Mouse (Mus musculus) activated CD4-positive, CD25-positive, alpha-beta regulatory T cell, adult 4 months (primary cell): ENCODE measurements around the gene Lyrm7. TPM values are rescaled to one million over a fixed set of nuclear protein-coding genes. Genes with fewer than 3 reads are reported as not detected.

Source experiments
- ATAC-seq: one replicate; pipeline ENCODE4 v1.8.0; 2017
- polyA plus RNA-seq, 2 experiments: library from polyadenylated mRNA; unstranded; fragments of 100-300 nt; shearing (Covaris generic); gene quantifications; one replicate each; pipeline ENCODE4 v1.2.1; 2017

The Lyrm7 gene
- polyA plus RNA-seq, 2 experiments from 2014 or later, result 2.4 to 3.7 TPM

GRCm38 (mm10) chr11:54794678-54795077 is 66.0 kb downstream of the Lyrm7 start:
- no peak for ATAC-seq

- no peak for ATAC-seq
Observed at GRCm38 (mm10) chr11:54793173-54793572, 67.5 kb downstream of the Lyrm7 start.

DNA sequence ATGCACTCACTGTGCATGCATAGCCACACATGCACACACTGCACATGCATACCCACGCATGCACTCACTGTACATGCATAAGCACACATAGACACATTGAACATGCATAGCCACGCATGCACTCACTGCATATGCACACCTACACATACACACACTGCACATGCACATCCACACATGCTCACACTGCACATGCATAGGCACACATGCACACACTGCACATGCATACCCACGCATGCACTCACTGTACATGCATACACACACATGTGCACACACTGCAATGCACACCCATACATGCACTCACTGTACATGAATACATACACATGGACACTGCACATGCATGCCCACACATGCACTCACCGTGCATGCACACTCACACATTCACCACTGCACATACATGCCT is 69.3 kb downstream of the Lyrm7 start:
- no peak for ATAC-seq

DNA sequence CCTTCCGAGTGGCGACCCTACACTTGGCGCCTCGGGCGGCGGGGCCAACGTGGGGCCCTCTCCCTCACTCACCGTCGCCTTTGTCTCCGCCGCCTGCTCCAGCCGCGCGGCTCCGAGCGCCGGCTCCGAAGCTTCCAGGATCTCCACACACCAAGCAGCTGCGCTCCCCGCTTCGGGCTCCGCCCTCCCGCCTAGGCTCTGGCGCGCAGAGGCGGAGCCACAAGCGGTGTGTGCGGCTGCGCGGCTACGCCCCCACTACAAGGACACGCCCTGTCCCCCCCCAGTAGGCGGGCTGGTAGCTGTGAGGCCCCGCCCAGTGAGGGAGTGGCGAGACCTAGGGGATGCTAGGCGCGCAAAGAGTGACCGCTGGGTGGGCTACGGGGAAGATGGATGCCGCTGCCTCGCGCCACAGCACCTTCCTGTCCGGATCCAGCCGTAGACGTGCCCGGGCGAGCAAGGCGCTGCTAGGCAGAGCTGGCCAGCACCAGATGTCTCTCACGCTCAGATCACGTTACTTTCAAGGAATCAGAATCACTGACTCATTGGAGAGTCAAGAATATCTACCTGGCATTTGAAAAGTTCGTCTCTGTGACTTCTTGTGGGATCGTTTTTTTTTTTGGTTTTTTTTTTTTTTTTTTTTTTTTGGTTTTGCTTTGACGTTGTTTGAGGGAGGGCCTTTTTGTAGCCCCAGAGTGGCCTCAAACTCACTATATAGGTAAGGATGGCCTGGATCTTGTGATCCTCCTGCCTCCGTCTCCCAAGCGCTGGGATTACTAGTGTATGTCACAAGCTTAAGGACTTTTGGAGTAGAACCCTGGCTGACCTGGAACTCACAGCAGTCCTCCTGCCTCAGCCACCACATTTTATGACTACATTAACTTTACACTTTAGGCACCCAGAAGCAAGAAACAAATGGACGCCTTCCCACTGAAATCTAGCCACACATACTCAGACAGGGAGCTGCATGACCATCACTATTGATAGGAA is 72.9 kb downstream of the Lyrm7 start, which contains the start of gene Cdc42se2:
TSS of gene Cdc42se2 (minus strand) at position 188 of the 987 bp plus-strand sequence.
- ATAC-seq, result peak; percentile 91

DNA sequence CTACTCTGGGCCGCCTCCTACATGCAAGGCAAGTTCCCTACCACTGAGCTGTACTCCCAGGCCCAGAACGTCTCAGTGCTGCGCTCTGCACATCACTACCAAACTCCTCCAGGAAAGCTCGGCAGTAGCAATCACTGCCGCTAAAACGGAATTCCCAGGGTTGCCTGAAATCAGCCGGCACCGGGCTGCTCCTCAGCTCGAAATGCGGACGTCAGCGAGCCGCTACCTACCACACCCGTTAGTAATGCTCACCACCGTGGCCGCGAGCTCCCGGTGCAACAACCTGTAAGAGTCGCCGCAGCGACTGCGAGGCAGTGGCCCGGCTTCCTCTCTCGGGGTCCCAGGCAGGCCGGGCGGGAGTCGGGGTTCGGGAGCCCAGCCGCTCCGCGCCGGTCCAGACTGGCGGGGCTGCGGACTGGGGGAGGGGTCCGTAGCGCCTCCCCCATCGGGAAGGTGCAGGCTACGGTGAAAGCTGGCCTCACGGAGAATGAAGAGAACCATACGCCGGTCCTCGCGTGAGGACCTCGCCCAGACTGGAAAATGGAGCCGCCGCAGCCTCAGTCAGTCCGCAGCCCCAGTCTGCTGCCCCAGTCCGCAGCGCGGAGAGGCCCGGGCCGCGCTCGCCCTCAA is 73.7 kb downstream of the Lyrm7 start:
- ATAC-seq, result peak; percentile 48

- no peak for ATAC-seq
Observed at GRCm38 (mm10) chr11:54785566-54785965, 75.2 kb downstream of the Lyrm7 start.

- ATAC-seq, result no peak
Observed at GRCm38 (mm10) chr11:54784436-54784835, 76.3 kb downstream of the Lyrm7 start.

GRCm38 (mm10) chr11:54782253-54782652 is 78.5 kb downstream of the Lyrm7 start:
- no peak for ATAC-seq

DNA sequence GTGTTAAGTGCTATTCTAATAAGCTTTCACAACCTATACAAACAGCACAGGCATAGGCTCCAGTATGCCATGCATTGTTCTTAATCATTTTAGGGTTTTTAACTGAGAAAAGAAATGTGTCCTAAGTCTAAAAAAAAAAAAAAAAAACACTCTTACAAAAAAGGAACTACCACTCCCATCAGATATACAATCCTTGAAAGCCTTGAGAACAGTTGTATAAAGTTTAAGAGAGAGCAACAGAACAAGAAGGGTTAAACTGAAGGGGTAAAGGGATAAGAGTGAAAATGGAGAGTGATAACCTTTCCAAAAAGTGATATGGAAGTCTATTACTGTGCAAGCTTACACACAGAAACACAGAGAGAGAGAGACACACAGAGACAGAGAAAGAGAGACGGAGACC is 80.8 kb downstream of the Lyrm7 start:
- ATAC-seq, result no peak

DNA sequence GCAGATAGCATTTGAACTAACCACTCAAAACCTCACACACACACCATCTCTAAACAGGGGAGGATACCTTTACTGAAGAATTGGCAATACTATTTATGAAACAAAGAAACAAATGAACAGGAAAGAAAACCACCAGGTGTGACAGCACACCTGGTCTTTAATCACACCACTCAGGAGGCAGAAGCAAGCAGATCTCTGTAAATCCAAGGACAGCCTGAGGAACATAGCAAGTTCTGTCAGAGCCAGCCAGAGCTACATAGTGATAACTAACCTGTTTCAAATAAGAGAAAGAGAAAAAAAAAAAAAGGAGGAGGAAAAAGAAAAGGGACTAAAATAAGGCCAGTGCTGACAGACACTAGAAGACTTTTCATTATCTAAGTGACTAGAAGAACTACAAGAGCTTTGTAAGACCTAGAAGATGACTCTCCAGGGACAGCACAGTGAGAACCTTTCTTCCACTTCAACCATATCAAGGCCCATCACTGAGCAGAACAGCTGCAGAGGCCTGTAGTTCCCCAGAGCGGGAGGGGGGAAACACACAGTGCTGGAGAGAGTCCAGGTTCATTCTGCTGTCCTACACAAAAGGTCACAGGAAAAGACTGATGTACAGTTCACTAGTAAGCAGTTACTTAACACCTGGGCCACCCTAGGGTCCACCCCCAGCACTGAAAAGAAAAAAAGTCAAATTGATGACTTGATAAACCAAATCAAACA is 82.4 kb downstream of the Lyrm7 start:
- no peak for ATAC-seq

DNA sequence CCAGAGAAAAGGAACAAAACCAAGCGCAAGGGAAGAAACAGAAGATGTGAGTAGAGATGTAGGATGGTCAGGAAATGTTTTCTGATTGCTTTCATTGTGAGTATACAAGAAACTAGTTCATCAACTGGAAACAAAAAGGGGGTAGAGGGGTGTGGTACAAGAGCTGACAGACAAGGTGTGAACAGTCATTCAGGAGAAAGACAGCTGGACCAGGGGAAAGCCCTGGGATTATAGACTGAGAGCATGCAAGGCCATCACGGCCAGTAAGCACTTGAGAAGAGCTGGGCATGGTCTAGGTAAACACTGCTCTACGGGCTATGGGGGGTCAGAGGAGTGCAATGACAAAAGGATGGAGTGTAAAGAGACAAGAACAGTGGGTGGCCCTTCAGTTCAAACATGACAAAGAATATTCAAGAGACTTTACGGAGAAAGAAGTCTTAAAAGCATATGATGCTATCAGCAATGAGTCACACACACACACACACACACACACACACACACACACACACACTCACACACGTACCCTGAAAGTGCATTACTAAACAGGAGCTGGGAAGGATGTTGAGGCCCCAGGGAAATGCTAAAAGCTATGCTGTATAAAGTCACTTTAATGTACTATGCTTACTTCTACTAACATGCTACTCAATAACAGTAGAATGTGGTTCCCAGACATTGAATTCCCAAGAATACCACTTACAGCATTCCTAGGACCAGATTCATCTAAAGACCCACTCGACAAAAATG is 83.2 kb downstream of the Lyrm7 start:
- ATAC-seq, result peak; percentile 15

Other genes with a start within 250 kb of the Lyrm7 start
- gene Cdc42se2, start 73.2 kb downstream of the Lyrm7 start, polyA plus RNA-seq, result 100 to 1,000 TPM; 286 to 321 TPM
- gene Hint1, start 5.5 kb upstream of the Lyrm7 start, polyA plus RNA-seq, result 100 to 1,000 TPM; 601 to 656 TPM
- 1 to 10 TPM in 1 of 2 experiments, under 1 TPM in 1; 0.90 to 1.1 TPM for gene Gpx3, start 41.5 kb upstream of the Lyrm7 start, polyA plus RNA-seq
- 10 to 100 TPM; 81.5 to 98.2 TPM for gene Tnip1, start 102.0 kb upstream of the Lyrm7 start, polyA plus RNA-seq
- gene Anxa6, start 172.5 kb upstream of the Lyrm7 start, polyA plus RNA-seq, result 100 to 1,000 TPM; 447 to 527 TPM
- gene Ccdc69, start 217.2 kb upstream of the Lyrm7 start, polyA plus RNA-seq, result 10 to 100 TPM; 78.6 to 85.9 TPM
- 100 to 1,000 TPM; 152 to 191 TPM for gene Gm2a, start 237.2 kb upstream of the Lyrm7 start, polyA plus RNA-seq